ENCODE assay signal across 8 mouse cellular contexts in genomic region chr12:36381441-36382340, GRCm38 (mm10). TPM values are rescaled to one million over a fixed set of nuclear protein-coding genes. Genes with fewer than 3 reads are reported as not detected.
DNase-seq lines count a peak whose midpoint lies in the region; ATAC-seq and TF ChIP-seq lines count a peak whose summit lies in the region.

Gene Ispd, plus strand, starts transcription at chr12:36381450.
Gene D630036H23Rik, minus strand, starts transcription at chr12:36382181.

- peak within 1 kb of the TSS; percentile 64 for H3K4me3 ChIP-seq in lung, embryonic 14.5 days (ENCODE audit: low read depth, low read length)

- peak within 1 kb of the TSS; percentile 94 for H3K9ac ChIP-seq in lung, embryonic 14.5 days

- H3K27ac ChIP-seq in lung, embryonic 14.5 days (ENCODE audit: low read depth) = peak within 1 kb of the TSS; percentile 97

- TF ChIP-seq CTCF in lung, embryonic 14.5 days (IDR thresholded peaks at IDR 0.05; ENCODE audit: low read depth) = peak; percentile 18; the same call in 1 of the 2 replicates

- H3K27me3 ChIP-seq in lung, embryonic 14.5 days (ENCODE audit: insufficient read depth, low read length) = no peaks in the 10 kb centered on the region

- WGBS in lung, embryonic 14.5 days = under 1% methylated on average over 64 of the region's 64 CpGs

- peak; percentile 59 for DNase-seq in MEL-GATA-1-ER (ENCODE audit: extremely low read depth, low read depth)
- DNase-seq in cerebellum, adult 18-20 months = peak; percentile 92 to 94
- DNase-seq in forelimb bud, embryonic 11.5 days (ENCODE audit: low read depth, low spot score) = peak; percentile 83
- DNase-seq in layer of hippocampus, adult 8-10 months (ENCODE audit: low spot score in 2 of 2) = peak; percentile 79 to 87
- peak; percentile 88 for DNase-seq in lung, embryonic 14.5 days
- peak; percentile 89 for DNase-seq in testis, postnatal 14 days (ENCODE audit: low spot score)

- ATAC-seq in hematopoietic stem cell, adult 5-6 weeks (replicated peaks in 1 of 2; ENCODE audit: insufficient read depth in 1 of 2, low FRiP score in 2 of 2, low TSS enrichment in 1 of 2, low read depth in 1 of 2, poor library complexity in 2 of 2, severe bottlenecking in 2 of 2) = peak; percentile 94
- peak; percentile 92 for ATAC-seq in lung, embryonic 14.5 days (ENCODE audit: insufficient read depth)
- ATAC-seq in neutrophil, adult 5-6 weeks (ENCODE audit: extremely low read depth, insufficient number of reproducible peaks, low FRiP score, poor library complexity, severe bottlenecking) = peak; percentile 47; the same call in 1 of the 2 replicates

- peak within 1 kb of the TSS; percentile 80 for H3K4me2 ChIP-seq in lung, embryonic 14.5 days

- no peaks in the 10 kb centered on the region for H3K36me3 ChIP-seq in lung, embryonic 14.5 days (ENCODE audit: insufficient read depth)

- H3K4me1 ChIP-seq in lung, embryonic 14.5 days (ENCODE audit: insufficient read depth) = peaks cover 5% of the 10 kb centered on the region; the same call in 1 of the 2 replicates

- H3K9me3 ChIP-seq in lung, embryonic 14.5 days (ENCODE audit: low read depth, low read length) = no peaks in the 10 kb centered on the region

RNA-seq across cellular contexts. Expression of gene Ispd, which starts in this region (rescaled TPM):
- 4.3 and 7.4 TPM in 2 replicates for total RNA-seq in hematopoietic stem cell, adult 5-6 weeks (2017)
- total RNA-seq in layer of hippocampus, adult 8-10 months (2022) = 10 to 100 TPM; 13.6 to 14.8 (median 14.3) TPM
- polyA plus RNA-seq in lung, embryonic 14.5 days (2014; fragmentation: Nextera tagmentation; extraction: Ambion mirVana) = 17.1 and 18.1 TPM in 2 replicates
- 1.0 and 1.5 TPM in 2 replicates for total RNA-seq in neutrophil, adult 5-6 weeks (2017)

RNA-seq across cellular contexts. Expression of gene D630036H23Rik, which starts in this region (rescaled TPM):
- total RNA-seq in hematopoietic stem cell, adult 5-6 weeks (2017) = not detected in 2 replicates
- total RNA-seq in layer of hippocampus, adult 8-10 months (2022) = 1 to 10 TPM; 1.9 to 3.0 (median 2.3) TPM
- 2.2 and 2.3 TPM in 2 replicates for polyA plus RNA-seq in lung, embryonic 14.5 days (2014; fragmentation: Nextera tagmentation; extraction: Ambion mirVana)
- 1.1 TPM in 1 of 2 replicates, not detected in the other for total RNA-seq in neutrophil, adult 5-6 weeks (2017)

Comparison
In these comparisons a context has a peak if more than half of its experiments do, and no peak if none do; other contexts are left out.
1. Peak in every context shown above with its lines: DNase-seq, ATAC-seq, H3K4me3 ChIP-seq and H3K27ac ChIP-seq.